Mouse (Mus musculus) brain, embryonic 14.5 days (tissue): ENCODE data around the gene Olfr141. TPM values are rescaled to one million over a fixed set of nuclear protein-coding genes. Genes with fewer than 3 reads are reported as not detected.

Experiments used
- DNase-seq: peaks from one replicate; pipeline ENCODE4 v3.0.0-alpha.2; 2011; ENCODE audit warnings: low read depth
- CTCF ChIP-seq: fragments of 200-500 bp; IDR thresholded peaks from 2 replicates; pipeline ENCODE4 v1.5.1; 2012; ENCODE audit warnings: inconsistent platforms, mild to moderate bottlenecking, moderate library complexity, borderline replicate concordance; ENCODE audit not compliant: insufficient read depth, insufficient read length; ENCODE audit errors: extremely low read depth
- POLR2A ChIP-seq: fragments of 200-500 bp; IDR thresholded peaks from 2 replicates; pipeline ENCODE4 v1.6.1; 2012; ENCODE audit warnings: mild to moderate bottlenecking, inconsistent platforms, borderline replicate concordance; ENCODE audit not compliant: poor library complexity, insufficient read depth, insufficient read length, severe bottlenecking; ENCODE audit errors: extremely low read depth
- polyA plus RNA-seq: library from polyadenylated mRNA; depleted of rRNA; stranded (reverse); fragments of >200 nt; gene quantifications from 2 replicates; pipeline ENCODE4 v1.2.3, GENCODE M21; 2012; rRNA removed

The Olfr141 gene
- polyA plus RNA-seq, result not detected in 2 replicates

DNA sequence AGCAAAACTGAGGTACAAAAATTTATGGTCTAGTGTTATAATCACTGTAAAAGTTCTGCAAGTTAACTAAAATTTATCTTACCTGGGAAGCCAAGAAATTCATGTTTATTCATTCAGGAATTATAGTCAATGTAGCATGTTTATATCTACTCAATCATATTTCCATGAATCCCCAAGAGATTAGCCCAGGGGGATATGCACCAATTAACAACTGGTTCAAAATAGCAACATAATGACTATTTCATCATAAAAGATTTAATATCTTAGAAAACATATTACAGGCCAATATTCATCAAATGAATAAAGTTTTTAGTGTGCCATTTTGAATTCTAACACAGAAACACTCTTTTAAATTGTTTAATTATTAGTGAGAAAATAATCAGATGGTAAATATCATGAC lies at the start of gene Olfr141:
Olfr141 (minus strand) TSS at position 101 of the 400 bp plus-strand sequence.
- no peak for DNase-seq
- TF ChIP-seq POLR2A, result no peak
- no peak for TF ChIP-seq CTCF

- TF ChIP-seq POLR2A (no peak), CTCF (no peak)
- DNase-seq, result no peak
Measured at GRCm38 (mm10) chr2:86851596-86851995, 41.8 kb upstream of the Olfr141 start, which contains the start of gene Olfr1095. TSS of gene Olfr1095 (minus strand) at chr2:86851696.

DNA sequence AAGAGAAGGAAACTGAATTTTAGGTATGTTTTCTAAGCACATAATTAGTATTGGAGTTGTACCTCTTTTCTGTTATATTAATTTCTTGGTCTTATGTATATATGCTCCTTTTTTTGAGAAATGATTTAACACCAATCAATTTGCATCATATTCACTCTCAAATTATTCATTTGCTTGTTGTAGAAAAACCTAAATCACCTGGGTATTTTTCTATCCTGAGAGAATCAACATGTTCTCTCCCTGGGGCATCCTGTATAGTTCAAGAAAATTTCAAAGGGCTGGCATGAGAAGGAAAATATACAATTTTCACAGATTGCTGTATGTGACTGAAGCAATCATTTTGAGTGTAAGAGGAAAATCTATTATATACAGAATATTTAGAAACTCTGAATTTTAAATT lies 14.5 kb upstream of the Olfr141 start, which contains the start of gene Olfr1094:
Olfr1094 (plus strand) TSS at position 301 of the 400 bp plus-strand sequence.
- DNase-seq, result no peak
- TF ChIP-seq POLR2A (no peak), CTCF (no peak)

- no peak for DNase-seq
- TF ChIP-seq POLR2A, result no peak
- TF ChIP-seq CTCF, result no peak
Measured at GRCm38 (mm10) chr2:86782179-86782578, 27.6 kb downstream of the Olfr141 start, which contains the start of gene Olfr1093. TSS of gene Olfr1093 (plus strand) at chr2:86782479.

- TF ChIP-seq CTCF, result no peak
- no peak for TF ChIP-seq POLR2A
- no peak for DNase-seq
Measured at GRCm38 (mm10) chr2:86761050-86761449, 48.8 kb downstream of the Olfr141 start.

DNA sequence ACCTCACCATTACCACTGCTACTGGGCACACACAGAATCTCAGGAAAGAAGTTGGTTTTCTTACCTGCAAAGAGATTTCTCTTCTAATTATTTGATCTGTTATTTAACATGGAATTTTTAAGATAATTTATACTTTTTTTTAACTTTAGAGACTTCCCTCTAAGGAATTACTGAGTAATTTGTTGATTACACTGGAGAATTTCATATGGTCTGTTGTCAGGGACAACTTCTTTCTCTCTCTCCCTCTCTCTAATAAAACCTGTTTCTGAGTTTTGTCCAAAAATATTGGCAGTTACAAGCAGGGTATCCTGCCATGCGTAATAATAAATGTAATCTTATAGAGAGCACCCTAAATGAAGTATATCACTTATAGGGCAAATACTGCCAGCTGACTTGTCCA lies 50.9 kb downstream of the Olfr141 start, which contains the start of gene Olfr1090:
Olfr1090 (minus strand) TSS at position 101 of the 400 bp plus-strand sequence.
- no peak for TF ChIP-seq POLR2A
- TF ChIP-seq CTCF, result no peak
- DNase-seq, result no peak

Other genes starting within 250 kb of the Olfr141 start
- gene Olfr1082, start 211.1 kb downstream of the Olfr141 start, polyA plus RNA-seq, result not detected in 2 replicates
- gene Olfr1084, start 170.3 kb downstream of the Olfr141 start, polyA plus RNA-seq, result not detected in 2 replicates
- gene Olfr1085, start 148.0 kb downstream of the Olfr141 start, polyA plus RNA-seq, result not detected in 2 replicates
- gene Olfr1086, start 129.9 kb downstream of the Olfr141 start, polyA plus RNA-seq, result not detected in 2 replicates
- not detected in 2 replicates for gene Olfr1087, start 111.6 kb downstream of the Olfr141 start, polyA plus RNA-seq
- gene Olfr1089, start 76.3 kb downstream of the Olfr141 start, polyA plus RNA-seq, result not detected in 2 replicates
- not detected in 2 replicates for gene Olfr1090, start 51.0 kb downstream of the Olfr141 start, polyA plus RNA-seq
- not detected in 2 replicates for gene Olfr1093, start 27.5 kb downstream of the Olfr141 start, polyA plus RNA-seq
- not detected in 2 replicates for gene Olfr1094, start 14.6 kb upstream of the Olfr141 start, polyA plus RNA-seq
- gene Olfr1095, start 41.7 kb upstream of the Olfr141 start, polyA plus RNA-seq, result not detected in 2 replicates
- not detected in 2 replicates for gene Gm13723, start 64.8 kb upstream of the Olfr141 start, polyA plus RNA-seq
- not detected in 2 replicates for gene Olfr1097, start 82.2 kb upstream of the Olfr141 start, polyA plus RNA-seq
- not detected in 2 replicates for gene Olfr1098, start 114.5 kb upstream of the Olfr141 start, polyA plus RNA-seq
- not detected in 2 replicates for gene Olfr1099, start 150.7 kb upstream of the Olfr141 start, polyA plus RNA-seq
- not detected in 2 replicates for gene Olfr1100, start 169.9 kb upstream of the Olfr141 start, polyA plus RNA-seq
- not detected in 2 replicates for gene Olfr1101, start 181.2 kb upstream of the Olfr141 start, polyA plus RNA-seq
- not detected in 2 replicates for gene Olfr1102, start 188.4 kb upstream of the Olfr141 start, polyA plus RNA-seq
- not detected in 2 replicates for gene Olfr1104, start 217.1 kb upstream of the Olfr141 start, polyA plus RNA-seq
- not detected in 2 replicates for gene Olfr1105, start 226.5 kb upstream of the Olfr141 start, polyA plus RNA-seq
- not detected in 2 replicates for gene Olfr1106, start 242.3 kb upstream of the Olfr141 start, polyA plus RNA-seq